Mouse (Mus musculus): Measurements from ENCODE around the gene Uhrf1. TPM values are rescaled to one million over a fixed set of nuclear protein-coding genes. Genes with fewer than 3 reads are reported as not detected.

Uhrf1 gene
- polyA plus RNA-seq, 1 experiment: 30.4 TPM

DNA sequence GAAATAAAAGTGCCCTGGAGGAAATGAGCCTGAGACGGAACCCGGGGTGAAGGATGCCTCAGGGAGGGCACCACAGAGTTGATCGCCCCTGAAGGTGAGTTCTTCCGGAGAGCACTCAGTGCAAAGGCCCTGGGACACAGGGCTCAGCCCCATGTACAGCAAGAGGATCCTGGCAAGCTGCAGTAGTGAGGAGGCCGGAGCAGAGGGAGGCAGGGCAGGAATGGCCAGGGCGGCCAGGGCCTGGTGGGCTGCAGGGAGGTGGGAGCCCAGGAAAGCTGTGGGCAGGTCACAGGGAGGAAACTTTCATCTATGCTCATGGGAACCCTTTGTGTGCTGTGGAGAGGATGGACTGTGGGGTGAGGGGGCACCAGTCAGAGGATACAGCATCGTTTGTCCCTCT, 29.6 kb upstream of the Uhrf1 start:
- Histone ChIP-seq H3K4me1 (ENCODE audit: control insufficient read depth) (peaks cover 77% of the 10 kb centered on the region), H3K27me3 (ENCODE audit: control insufficient read depth) (no peaks in the 10 kb centered on the region), H3K36me3 (ENCODE audit: control insufficient read depth) (peaks cover 53% of the 10 kb centered on the region), H3K9me3 (ENCODE audit: control insufficient read depth, low read length) (no peaks in the 10 kb centered on the region), H3K4me3 (replicated peaks) (no peak overlapping the region)
- TF ChIP-seq TAL1 (IDR thresholded peaks at IDR 0.05; ENCODE audit: low read length) (no peak), GATA1 (IDR thresholded peaks at IDR 0.05; ENCODE audit: low read length) (no peak)

DNA sequence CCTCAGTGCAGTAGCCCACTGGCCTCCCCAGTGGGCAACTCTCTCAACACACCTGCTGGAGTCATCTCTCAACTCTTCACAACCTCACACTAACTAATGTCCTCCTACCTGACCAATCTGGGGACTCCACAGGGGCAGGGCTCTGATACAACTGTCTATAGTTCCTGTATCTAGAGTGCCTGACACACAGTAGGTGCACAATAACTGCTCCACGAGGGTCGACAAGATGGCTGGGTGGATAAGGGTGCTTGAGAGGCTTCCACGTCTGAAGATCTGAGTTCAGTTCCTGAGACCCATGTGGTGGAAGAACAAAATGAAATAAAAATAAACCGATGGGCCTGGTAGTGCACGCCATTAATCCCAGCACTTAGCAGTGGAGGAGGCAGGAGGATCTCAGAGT, 29.1 kb upstream of the Uhrf1 start:
- Histone ChIP-seq H3K9me3 (ENCODE audit: control insufficient read depth, low read length) (no peaks in the 10 kb centered on the region), H3K4me1 (ENCODE audit: control insufficient read depth) (peaks cover 79% of the 10 kb centered on the region), H3K4me3 (replicated peaks) (no peak overlapping the region), H3K27me3 (ENCODE audit: control insufficient read depth) (no peaks in the 10 kb centered on the region), H3K36me3 (ENCODE audit: control insufficient read depth) (peaks cover 57% of the 10 kb centered on the region)
- TF ChIP-seq TAL1 (IDR thresholded peaks at IDR 0.05; ENCODE audit: low read length): no peak
- TF ChIP-seq GATA1 (IDR thresholded peaks at IDR 0.05; ENCODE audit: low read length): no peak

GRCm38 (mm10) chr17:56275842-56276480, 27.2 kb upstream of the Uhrf1 start:
- H3K9me3 ChIP-seq (ENCODE audit: control insufficient read depth, low read length): no peaks in the 10 kb centered on the region
- H3K27me3 ChIP-seq (ENCODE audit: control insufficient read depth): no peaks in the 10 kb centered on the region
- TF ChIP-seq TAL1 (IDR thresholded peaks at IDR 0.05; ENCODE audit: low read length) (no peak), GATA1 (IDR thresholded peaks at IDR 0.05; ENCODE audit: low read length) (no peak)
- peak overlapping the region; percentile 86 for H3K4me3 ChIP-seq (replicated peaks)
- peaks cover 74% of the 10 kb centered on the region for H3K4me1 ChIP-seq (ENCODE audit: control insufficient read depth)
- H3K36me3 ChIP-seq (ENCODE audit: control insufficient read depth): peaks cover 56% of the 10 kb centered on the region

GRCm38 (mm10) chr17:56276643-56277566, 26.2 kb upstream of the Uhrf1 start, which contains the start of gene Ticam1:
Gene Ticam1 (minus strand): TSS chr17:56276786.
- H3K4me3 ChIP-seq (replicated peaks): peak within 1 kb of the TSS; percentile 86
- no peaks in the 10 kb centered on the region for H3K27me3 ChIP-seq (ENCODE audit: control insufficient read depth)
- H3K36me3 ChIP-seq (ENCODE audit: control insufficient read depth): peaks cover 54% of the 10 kb centered on the region
- peaks cover 82% of the 10 kb centered on the region for H3K4me1 ChIP-seq (ENCODE audit: control insufficient read depth)
- H3K9me3 ChIP-seq (ENCODE audit: control insufficient read depth, low read length): no peaks in the 10 kb centered on the region
- TF ChIP-seq TAL1 (IDR thresholded peaks at IDR 0.05; ENCODE audit: low read length) (no peak), GATA1 (IDR thresholded peaks at IDR 0.05; ENCODE audit: low read length) (peak; percentile 76)

DNA sequence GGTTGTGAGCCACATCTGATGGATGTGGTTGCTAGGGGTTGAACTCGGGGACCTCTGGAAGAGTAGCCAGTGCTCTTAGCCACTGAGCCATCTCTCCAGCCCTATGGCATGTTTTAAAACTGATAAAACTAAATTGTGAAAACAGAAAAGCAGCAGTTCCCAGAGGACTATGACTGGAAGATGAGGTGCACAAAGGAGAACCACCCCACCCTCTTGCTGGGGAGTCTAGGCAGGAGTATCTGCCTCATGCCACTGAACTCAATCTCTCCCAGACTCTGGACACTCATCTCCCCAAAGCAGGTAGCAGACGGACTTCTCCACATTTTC, 25.6 kb upstream of the Uhrf1 start:
- Histone ChIP-seq H3K4me1 (ENCODE audit: control insufficient read depth) (peaks cover 76% of the 10 kb centered on the region), H3K9me3 (ENCODE audit: control insufficient read depth, low read length) (no peaks in the 10 kb centered on the region), H3K36me3 (ENCODE audit: control insufficient read depth) (peaks cover 47% of the 10 kb centered on the region), H3K4me3 (replicated peaks) (peak overlapping the region; percentile 86), H3K27me3 (ENCODE audit: control insufficient read depth) (no peaks in the 10 kb centered on the region)
- TF ChIP-seq TAL1 (IDR thresholded peaks at IDR 0.05; ENCODE audit: low read length) (no peak), GATA1 (IDR thresholded peaks at IDR 0.05; ENCODE audit: low read length) (no peak)

DNA sequence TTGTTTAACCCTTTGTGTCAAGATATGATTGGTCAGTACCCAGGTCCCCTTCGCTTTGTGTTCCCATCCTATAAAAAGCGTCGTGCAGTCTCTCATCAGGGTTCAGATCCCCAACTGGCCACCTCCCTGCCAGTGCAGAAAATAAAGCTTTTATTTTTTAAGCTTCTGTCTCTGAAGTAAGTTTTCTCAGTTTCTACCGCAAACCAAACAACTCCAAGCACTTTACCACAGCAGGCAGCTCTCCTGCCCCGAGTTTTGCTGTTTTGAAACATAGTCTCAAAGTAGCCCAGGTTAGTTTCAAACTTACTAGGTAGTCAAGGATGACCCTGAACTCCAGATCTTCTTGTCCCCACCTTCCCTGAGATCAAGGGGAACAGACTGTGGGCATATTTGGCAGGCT, 24.8 kb upstream of the Uhrf1 start:
- Histone ChIP-seq H3K36me3 (ENCODE audit: control insufficient read depth) (peaks cover 47% of the 10 kb centered on the region), H3K27me3 (ENCODE audit: control insufficient read depth) (no peaks in the 10 kb centered on the region), H3K4me3 (replicated peaks) (no peak overlapping the region), H3K9me3 (ENCODE audit: control insufficient read depth, low read length) (no peaks in the 10 kb centered on the region), H3K4me1 (ENCODE audit: control insufficient read depth) (peaks cover 77% of the 10 kb centered on the region)
- no peak for TF ChIP-seq GATA1 (IDR thresholded peaks at IDR 0.05; ENCODE audit: low read length)
- no peak for TF ChIP-seq TAL1 (IDR thresholded peaks at IDR 0.05; ENCODE audit: low read length)

- TF ChIP-seq TAL1 (IDR thresholded peaks at IDR 0.05; ENCODE audit: low read length) (no peak), GATA1 (IDR thresholded peaks at IDR 0.05; ENCODE audit: low read length) (no peak)
- H3K4me3 ChIP-seq (replicated peaks): no peak overlapping the region
- H3K4me1 ChIP-seq (ENCODE audit: control insufficient read depth): peaks cover 66% of the 10 kb centered on the region
- peaks cover 44% of the 10 kb centered on the region for H3K36me3 ChIP-seq (ENCODE audit: control insufficient read depth)
- H3K9me3 ChIP-seq (ENCODE audit: control insufficient read depth, low read length): no peaks in the 10 kb centered on the region
- H3K27me3 ChIP-seq (ENCODE audit: control insufficient read depth): no peaks in the 10 kb centered on the region
Observed at GRCm38 (mm10) chr17:56279481-56280155, 23.5 kb upstream of the Uhrf1 start.

DNA sequence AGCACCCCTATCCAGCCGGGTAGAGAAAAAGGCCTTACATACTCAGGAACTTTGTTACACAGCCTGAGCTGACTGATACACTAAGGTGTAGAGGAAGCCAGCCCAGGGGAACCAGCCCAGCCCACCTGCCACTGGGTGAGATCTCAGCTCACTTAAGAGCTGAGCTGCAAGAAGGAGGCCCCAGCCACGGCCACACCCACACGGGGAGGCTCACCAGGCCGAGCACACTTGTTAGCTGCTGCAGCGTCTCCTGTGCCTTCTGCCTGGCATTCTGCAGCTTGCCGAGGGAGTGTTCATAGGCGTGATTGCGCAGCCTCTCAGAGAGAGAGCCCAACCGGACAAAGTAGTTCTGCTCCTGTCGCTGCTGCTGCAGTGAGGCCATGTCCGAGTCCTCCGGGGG, 21.9 kb upstream of the Uhrf1 start:
- Histone ChIP-seq H3K4me3 (replicated peaks) (no peak overlapping the region), H3K4me1 (ENCODE audit: control insufficient read depth) (peaks cover 63% of the 10 kb centered on the region), H3K27me3 (ENCODE audit: control insufficient read depth) (no peaks in the 10 kb centered on the region), H3K36me3 (ENCODE audit: control insufficient read depth) (peaks cover 60% of the 10 kb centered on the region), H3K9me3 (ENCODE audit: control insufficient read depth, low read length) (no peaks in the 10 kb centered on the region)
- TF ChIP-seq GATA1 (IDR thresholded peaks at IDR 0.05; ENCODE audit: low read length): no peak
- TF ChIP-seq TAL1 (IDR thresholded peaks at IDR 0.05; ENCODE audit: low read length): no peak

- TF ChIP-seq TAL1 (IDR thresholded peaks at IDR 0.05; ENCODE audit: low read length): no peak
- TF ChIP-seq GATA1 (IDR thresholded peaks at IDR 0.05; ENCODE audit: low read length): no peak
- Histone ChIP-seq H3K9me3 (ENCODE audit: control insufficient read depth, low read length) (no peaks in the 10 kb centered on the region), H3K27me3 (ENCODE audit: control insufficient read depth) (no peaks in the 10 kb centered on the region), H3K4me3 (replicated peaks) (no peak overlapping the region), H3K4me1 (ENCODE audit: control insufficient read depth) (peaks cover 62% of the 10 kb centered on the region), H3K36me3 (ENCODE audit: control insufficient read depth) (peaks cover 69% of the 10 kb centered on the region)
Observed at GRCm38 (mm10) chr17:56282802-56283201, 20.3 kb upstream of the Uhrf1 start.

Data from erythroblast, embryonic 14.5 days (primary cell).